19 mouse cellular contexts compared by ENCODE assay signal in genomic region chr17:6766823-6767222, GRCm38 (mm10). TPM values are rescaled to one million over a fixed set of nuclear protein-coding genes. Genes with fewer than 3 reads are reported as not detected.
DNase-seq lines count a peak whose midpoint lies in the region; ATAC-seq and TF ChIP-seq lines count a peak whose summit lies in the region.
"Had no signal": no experiment of that assay in that cellular context is flagged by ENCODE, and none has a peak within 500 bp of the region (broad histone marks: within the 10 kb centered on the region; RNA-seq: fewer than 3 reads in every experiment).

No protein-coding gene starts in this region.

- intact Hi-C loops in heart, postnatal 14 days (cut with DNase I) = no loop called here

- peak overlapping the region; percentile 38; the same call in 1 of the 2 replicates for H3K9ac ChIP-seq in heart, embryonic 14.5 days (ENCODE audit: low read length)
- no peak overlapping the region for H3K9ac ChIP-seq in kidney, postnatal 0 days (ENCODE audit: low read depth, low read length)
- no peak overlapping the region for H3K9ac ChIP-seq in intestine, postnatal 0 days (ENCODE audit: low read depth, low read length)
- no peak overlapping the region for H3K9ac ChIP-seq in stomach, embryonic 16.5 days (ENCODE audit: low read length)
- H3K9ac ChIP-seq: hindbrain, embryonic 12.5 days; kidney, embryonic 15.5 days; neural tube, embryonic 13.5 days had no signal

- no peak overlapping the region for H3K4me3 ChIP-seq in heart, embryonic 14.5 days (ENCODE audit: control insufficient read depth in 1 of 2, insufficient read depth in 1 of 2, low read depth in 1 of 2, low read length in 2 of 2)
- H3K4me3 ChIP-seq in kidney, postnatal 0 days (replicated peaks; ENCODE audit: low read depth, low read length) = no peak overlapping the region
- H3K4me3 ChIP-seq in intestine, postnatal 0 days (ENCODE audit: low read depth, low read length) = no peak overlapping the region
- H3K4me3 ChIP-seq in stomach, embryonic 16.5 days (replicated peaks; ENCODE audit: low read length) = no peak overlapping the region
- H3K4me3 ChIP-seq: hindbrain, embryonic 12.5 days; kidney, embryonic 15.5 days; megakaryocyte, embryonic 14.5 days; neural tube, embryonic 13.5 days had no signal

- H3K27me3 ChIP-seq in heart, embryonic 14.5 days (ENCODE audit: control insufficient read depth, insufficient read depth, low read length) = no peaks in the 10 kb centered on the region
- H3K27me3 ChIP-seq in kidney, postnatal 0 days (ENCODE audit: insufficient read depth, low read length) = no peaks in the 10 kb centered on the region
- H3K27me3 ChIP-seq in intestine, postnatal 0 days (replicated peaks; ENCODE audit: control insufficient read depth, insufficient read depth, low read length) = no peaks in the 10 kb centered on the region
- no peaks in the 10 kb centered on the region for H3K27me3 ChIP-seq in stomach, embryonic 16.5 days (ENCODE audit: control insufficient read depth, insufficient read depth, low read length)
- H3K27me3 ChIP-seq: hindbrain, embryonic 12.5 days; kidney, embryonic 15.5 days; megakaryocyte, embryonic 14.5 days; neural tube, embryonic 13.5 days had no signal

- H3K9me3 ChIP-seq in heart, embryonic 14.5 days (ENCODE audit: control insufficient read depth, low read length) = no peaks in the 10 kb centered on the region
- H3K9me3 ChIP-seq in kidney, postnatal 0 days (replicated peaks; ENCODE audit: low read length) = no peaks in the 10 kb centered on the region
- no peaks in the 10 kb centered on the region for H3K9me3 ChIP-seq in intestine, postnatal 0 days (ENCODE audit: control insufficient read depth)
- no peaks in the 10 kb centered on the region for H3K9me3 ChIP-seq in stomach, embryonic 16.5 days (replicated peaks; ENCODE audit: control insufficient read depth, low read length)
- H3K9me3 ChIP-seq: hindbrain, embryonic 12.5 days; kidney, embryonic 15.5 days; megakaryocyte, embryonic 14.5 days; neural tube, embryonic 13.5 days had no signal

- no peak for DNase-seq in heart, postnatal 14 days
- no peak for DNase-seq in kidney, postnatal 0 days (ENCODE audit: low spot score)
- no peak for DNase-seq in kidney, postnatal 14 days
- DNase-seq in layer of hippocampus, postnatal 36 days = no peak
- DNase-seq: cerebellum, adult 9-11 months; gastrocnemius, postnatal 10 days; layer of hippocampus, adult 9-11 months; lung, postnatal 10 days; right cerebral cortex, postnatal 4 days; thymus, postnatal 14 days had no signal

- H3K4me1 ChIP-seq in heart, embryonic 14.5 days (ENCODE audit: control insufficient read depth in 2 of 2, insufficient read depth in 2 of 2, low read length in 2 of 2) = peaks cover 52 to 82% of the 10 kb centered on the region in 2 experiments
- H3K4me1 ChIP-seq in kidney, postnatal 0 days (replicated peaks; ENCODE audit: insufficient read depth, low read length) = peaks cover 54% of the 10 kb centered on the region
- peaks cover 21% of the 10 kb centered on the region for H3K4me1 ChIP-seq in intestine, postnatal 0 days (replicated peaks; ENCODE audit: control insufficient read depth, insufficient read depth, low read length)
- peaks cover 38% of the 10 kb centered on the region for H3K4me1 ChIP-seq in stomach, embryonic 16.5 days (ENCODE audit: control insufficient read depth, insufficient read depth, low read length)

- ATAC-seq in heart, embryonic 14.5 days (ENCODE audit: insufficient number of reproducible peaks, insufficient read depth, low FRiP score, low read depth) = no peak
- no peak for ATAC-seq in kidney, postnatal 0 days (replicated peaks; ENCODE audit: low FRiP score, low read depth)
- ATAC-seq in intestine, postnatal 0 days = peak; percentile 74
- peak; percentile 88 for ATAC-seq in stomach, embryonic 16.5 days (ENCODE audit: insufficient read depth, low FRiP score)
- ATAC-seq: CD4-positive, CD25-positive, alpha-beta regulatory T cell, adult 4 months; forebrain, embryonic 14.5 days had no signal

- peak overlapping the region; percentile 71 to 94 for H3K27ac ChIP-seq in heart, embryonic 14.5 days (replicated peaks in 1 of 2; ENCODE audit: control insufficient read depth in 1 of 2, insufficient read depth in 1 of 2, low read depth in 2 of 2, low read length in 2 of 2)
- peak overlapping the region; percentile 32 for H3K27ac ChIP-seq in kidney, postnatal 0 days
- H3K27ac ChIP-seq in intestine, postnatal 0 days (ENCODE audit: low read depth, low read length) = peak overlapping the region; percentile 58; the same call in 1 of the 2 replicates
- 0 out of 2 replicates have a peak overlapping the region, but pooled peaks have one; percentile 19 for H3K27ac ChIP-seq in stomach, embryonic 16.5 days (ENCODE audit: low read length)
- H3K27ac ChIP-seq: hindbrain, embryonic 12.5 days; neural tube, embryonic 13.5 days had no signal

- no peaks in the 10 kb centered on the region for H3K36me3 ChIP-seq in heart, embryonic 14.5 days (ENCODE audit: control insufficient read depth, insufficient read depth, low read length)
- no peaks in the 10 kb centered on the region for H3K36me3 ChIP-seq in kidney, postnatal 0 days (ENCODE audit: insufficient read depth, low read length)
- H3K36me3 ChIP-seq in intestine, postnatal 0 days (ENCODE audit: control insufficient read depth, insufficient read depth) = 0 out of 2 replicates have a peak, but pooled peaks cover 7% of the 10 kb centered on the region
- no peaks in the 10 kb centered on the region for H3K36me3 ChIP-seq in stomach, embryonic 16.5 days (ENCODE audit: control insufficient read depth, insufficient read depth, low read length)
- H3K36me3 ChIP-seq: hindbrain, embryonic 12.5 days; kidney, embryonic 15.5 days; neural tube, embryonic 13.5 days had no signal

- 68% methylated on average over 4 of the region's 4 CpGs for WGBS in heart, embryonic 14.5 days
- WGBS in kidney, postnatal 0 days = 67% methylated on average over 4 of the region's 4 CpGs
- 35% methylated on average over 4 of the region's 4 CpGs for WGBS in intestine, postnatal 0 days
- WGBS in stomach, embryonic 16.5 days = 50% methylated on average over 4 of the region's 4 CpGs

- TF ChIP-seq CTCF in kidney, postnatal 0 days (IDR thresholded peaks at IDR 0.05; ENCODE audit: low read depth) = no peak
- no peak for TF ChIP-seq CTCF in intestine, postnatal 0 days (IDR thresholded peaks at IDR 0.05; ENCODE audit: low read depth)

- H3K4me2 ChIP-seq in heart, embryonic 14.5 days (ENCODE audit: low read length) = peak overlapping the region; percentile 35
- no peak overlapping the region for H3K4me2 ChIP-seq in kidney, postnatal 0 days (ENCODE audit: low read length)
- no peak overlapping the region for H3K4me2 ChIP-seq in intestine, postnatal 0 days (replicated peaks; ENCODE audit: low read depth)
- H3K4me2 ChIP-seq in stomach, embryonic 16.5 days (ENCODE audit: low read depth, low read length) = no peak overlapping the region
- H3K4me2 ChIP-seq: hindbrain, embryonic 12.5 days; kidney, embryonic 15.5 days; neural tube, embryonic 13.5 days had no signal

RNA-seq across cellular contexts. Expression of gene Ezr, which starts 15.8 kb away (rescaled TPM):
- polyA plus RNA-seq in heart, embryonic 14.5 days (2014; fragmentation: Nextera tagmentation; extraction: Ambion mirVana) = 102 and 115 TPM in 2 replicates
- total RNA-seq in heart, postnatal 14 days (2021) = 10 to 100 TPM; 48.8 to 56.9 TPM
- 281 and 313 TPM in 2 replicates for polyA plus RNA-seq in kidney, postnatal 0 days (2015; fragmentation: Nextera tagmentation; extraction: Ambion mirVana)
- 342 and 379 TPM in 2 replicates for polyA plus RNA-seq in intestine, postnatal 0 days (2015; fragmentation: Nextera tagmentation; extraction: Ambion mirVana)
- polyA plus RNA-seq in stomach, embryonic 16.5 days (2015; fragmentation: Nextera tagmentation; extraction: Ambion mirVana) = 266 and 335 TPM in 2 replicates
- 10 to 100 TPM; 41.7 to 50.5 TPM for total RNA-seq in layer of hippocampus, postnatal 36 days (2021)

Comparison
In these comparisons a context has a peak if more than half of its experiments do, and no peak if none do; other contexts are left out.
1. ATAC-seq: peak in intestine, postnatal 0 days (single experiment) and stomach, embryonic 16.5 days (single experiment); none in heart, embryonic 14.5 days (single experiment) and kidney, postnatal 0 days (single experiment).
2. H3K27ac ChIP-seq: peak in every context shown above with its lines; median percentile 82 in heart, embryonic 14.5 days; 58 in intestine, postnatal 0 days; 32 in kidney, postnatal 0 days; 19 in stomach, embryonic 16.5 days.